Mouse (Mus musculus) intestine, postnatal 0 days (tissue): ENCODE results near the gene Bicral. TPM values are rescaled to one million over a fixed set of nuclear protein-coding genes. Genes with fewer than 3 reads are reported as not detected.

Experiments used
- ATAC-seq: fragments of 200-750 bp; cut with Nextera tagmentation; 2 replicates; pipeline ENCODE4 v1.8.0; 2017; ENCODE audit warnings: mild to moderate bottlenecking, moderate TSS enrichment, moderate library complexity
- H3K27ac ChIP-seq: fragments of 300-500 bp; sonication (generic); 2 replicates; pipeline ENCODE4 v1.5.1; 2014; ENCODE audit warnings: mild to moderate bottlenecking, low read depth, low read length, moderate library complexity
- H3K27me3 ChIP-seq: fragments of 300-500 bp; sonication (generic); replicated peaks from 2 replicates; pipeline ENCODE4 v1.6.1; 2014; ENCODE audit warnings: low read length, mixed read lengths; ENCODE audit not compliant: control insufficient read depth, insufficient read depth
- H3K36me3 ChIP-seq: fragments of 300-500 bp; sonication (generic); 2 replicates; pipeline ENCODE4 v1.6.1; 2014; ENCODE audit warnings: mild to moderate bottlenecking, moderate library complexity; ENCODE audit not compliant: control insufficient read depth, insufficient read depth
- H3K4me1 ChIP-seq: fragments of 300-500 bp; sonication (generic); replicated peaks from 2 replicates; pipeline ENCODE4 v1.6.1; 2014; ENCODE audit warnings: antibody characterized with exemption, low read length, mixed read lengths; ENCODE audit not compliant: control insufficient read depth, insufficient read depth
- H3K4me2 ChIP-seq: fragments of 300-500 bp; sonication (generic); replicated peaks from 2 replicates; pipeline ENCODE4 v1.6.1; 2014; ENCODE audit warnings: low read depth, mild to moderate bottlenecking, moderate library complexity
- H3K4me3 ChIP-seq: fragments of 300-500 bp; sonication (generic); 2 replicates; pipeline ENCODE4 v1.5.1; 2014; ENCODE audit warnings: low read depth, low read length
- H3K9ac ChIP-seq: fragments of 300-500 bp; sonication (generic); 2 replicates; pipeline ENCODE4 v1.6.1; 2014; ENCODE audit warnings: mild to moderate bottlenecking, low read depth, low read length
- H3K9me3 ChIP-seq: fragments of 300-500 bp; sonication (generic); 2 replicates; pipeline ENCODE4 v1.6.1; 2016; ENCODE audit warnings: mixed run types; ENCODE audit not compliant: control insufficient read depth
- CTCF ChIP-seq: sonication (generic); IDR thresholded peaks from 2 replicates; pipeline ENCODE4 v1.5.1; 2016; ENCODE audit warnings: low read depth, mild to moderate bottlenecking, control low read depth, antibody characterized with exemption, moderate library complexity
- WGBS: fragments of 180-500 bp; shearing (Covaris S2); extraction: QIAGEN DNeasy Blood & Tissue Kit; methylation state at CpG from one replicate; pipeline ENCODE4 v1.1.7; 2014; 5-methylcytosine and 5-hydroxymethylcytosine counted together
- polyA plus RNA-seq: library from polyadenylated mRNA; unstranded; fragments of >200 nt; fragmentation: Nextera tagmentation; extraction: Ambion mirVana; gene quantifications from 2 replicates; pipeline ENCODE4 v1.2.1, GENCODE M21; 2015

The Bicral gene
- polyA plus RNA-seq, 1 experiment from 2014 or later, result 2.2 TPM

- ATAC-seq, result peak; percentile 93
- under 1% methylated on average over 44 of the region's 44 CpGs for WGBS
- no peaks in the 10 kb centered on the region for H3K27me3 ChIP-seq
- TF ChIP-seq CTCF, result peak; percentile 80
- peak within 1 kb of the TSS; percentile 65 for H3K9ac ChIP-seq
- H3K36me3 ChIP-seq, result peaks cover 28% of the 10 kb centered on the region
- H3K4me2 ChIP-seq, result peak within 1 kb of the TSS; percentile 63
- peak within 1 kb of the TSS; percentile 78 for H3K27ac ChIP-seq
- H3K4me1 ChIP-seq, result no peaks in the 10 kb centered on the region
- peak within 1 kb of the TSS; percentile 68 for H3K4me3 ChIP-seq
- H3K9me3 ChIP-seq, result no peaks in the 10 kb centered on the region
Observed at GRCm38 (mm10) chr17:46782341-46783221, 75.7 kb downstream of the Bicral start, which contains the start of gene Rpl7l1. Gene Rpl7l1, minus strand, starts transcription at chr17:46782672.

DNA sequence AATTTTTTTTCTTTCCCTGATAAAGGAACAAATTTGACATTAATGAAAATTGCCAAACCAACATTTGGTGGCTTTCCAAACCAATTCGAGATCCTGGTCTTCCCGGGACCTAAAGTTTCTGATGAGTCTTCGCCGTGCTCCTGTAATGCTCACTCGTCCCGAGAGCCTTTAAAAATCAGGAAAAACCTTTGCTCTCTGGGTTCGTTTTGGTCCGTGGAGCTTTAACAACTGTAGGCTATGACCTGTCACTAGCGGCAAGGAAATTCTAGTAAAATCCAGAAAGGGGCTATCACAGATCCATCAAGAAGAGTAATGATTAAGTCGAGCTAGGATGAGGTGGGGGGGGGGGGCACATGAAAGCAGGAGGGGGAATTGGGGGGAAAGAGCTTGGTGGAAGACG is 76.4 kb downstream of the Bicral start:
- under 1% methylated on average over 11 of the region's 11 CpGs for WGBS
- peak overlapping the region; percentile 68 for H3K4me3 ChIP-seq
- peak; percentile 3; the same call in 1 of the 2 replicates for ATAC-seq
- H3K4me2 ChIP-seq, result peak overlapping the region; percentile 63
- no peak for TF ChIP-seq CTCF
- H3K27me3 ChIP-seq, result no peaks in the 10 kb centered on the region
- H3K9ac ChIP-seq, result peak overlapping the region; percentile 65
- no peaks in the 10 kb centered on the region for H3K4me1 ChIP-seq
- H3K27ac ChIP-seq, result peak overlapping the region; percentile 78
- no peaks in the 10 kb centered on the region for H3K9me3 ChIP-seq
- peaks cover 34% of the 10 kb centered on the region for H3K36me3 ChIP-seq

DNA sequence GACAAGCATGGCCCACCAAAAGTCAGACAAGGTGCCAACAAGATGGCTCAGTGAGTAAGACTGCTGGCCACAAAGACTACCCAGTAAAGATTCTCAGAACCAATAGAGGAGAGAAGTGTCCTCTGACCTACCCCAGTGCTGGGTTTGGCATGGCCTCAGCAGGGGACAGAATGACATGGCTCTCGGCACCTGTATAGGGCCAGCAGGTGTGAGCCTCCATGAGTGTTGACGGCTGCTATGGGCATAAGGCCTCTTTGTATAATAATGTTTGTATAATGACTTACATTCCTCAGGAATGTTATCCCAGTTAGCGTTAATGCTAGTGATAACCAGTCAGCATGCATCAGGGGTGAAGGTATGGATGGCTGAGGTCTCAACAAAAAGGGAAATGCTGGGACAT is 82.2 kb downstream of the Bicral start:
- Histone ChIP-seq H3K9me3 (no peaks in the 10 kb centered on the region), H3K4me1 (no peaks in the 10 kb centered on the region), H3K4me2 (no peak overlapping the region), H3K27me3 (no peaks in the 10 kb centered on the region), H3K36me3 (peaks cover 61% of the 10 kb centered on the region), H3K9ac (no peak overlapping the region), H3K27ac (no peak overlapping the region; the same call in 1 of the 2 replicates), H3K4me3 (no peak overlapping the region)
- WGBS, result 43% methylated on average over 3 of the region's 3 CpGs
- no peak for ATAC-seq
- TF ChIP-seq CTCF, result no peak

- TF ChIP-seq CTCF, result no peak
- peaks cover 56% of the 10 kb centered on the region for H3K36me3 ChIP-seq
- H3K9ac ChIP-seq, result no peak overlapping the region
- no peaks in the 10 kb centered on the region for H3K27me3 ChIP-seq
- no peak overlapping the region for H3K4me2 ChIP-seq
- H3K4me1 ChIP-seq, result no peaks in the 10 kb centered on the region
- H3K27ac ChIP-seq, result no peak overlapping the region
- no peak for ATAC-seq
- no peaks in the 10 kb centered on the region for H3K9me3 ChIP-seq
- H3K4me3 ChIP-seq, result no peak overlapping the region
- 89% methylated on average over 9 of the region's 9 CpGs for WGBS
Observed at GRCm38 (mm10) chr17:46775070-46775469, 83.2 kb downstream of the Bicral start.

DNA sequence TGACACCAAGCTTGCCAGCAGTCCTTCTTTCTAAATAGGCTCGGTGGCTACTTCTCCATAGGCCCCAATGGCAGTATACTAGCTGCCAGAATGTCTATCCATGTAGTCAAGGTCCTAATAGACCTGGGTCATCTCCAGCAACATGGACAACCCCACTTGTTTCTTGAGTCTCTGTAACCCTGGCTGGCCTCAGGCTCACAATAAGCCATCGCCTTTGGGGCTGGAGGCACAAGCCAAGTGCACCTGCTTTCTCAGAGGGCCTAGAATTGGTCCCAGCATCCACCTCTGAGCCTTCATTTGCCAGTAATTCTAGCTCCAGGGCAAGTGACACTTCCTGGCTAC is 84.2 kb downstream of the Bicral start:
- TF ChIP-seq CTCF, result no peak
- Histone ChIP-seq H3K4me3 (no peak overlapping the region), H3K4me2 (peak overlapping the region; percentile 94), H3K9me3 (no peaks in the 10 kb centered on the region), H3K4me1 (no peaks in the 10 kb centered on the region), H3K36me3 (peaks cover 48% of the 10 kb centered on the region), H3K27me3 (no peaks in the 10 kb centered on the region), H3K9ac (no peak overlapping the region), H3K27ac (no peak overlapping the region)
- no peak for ATAC-seq
- WGBS, result 45% methylated on average over 2 of the region's 2 CpGs

- ATAC-seq, result peak; percentile 31
- Histone ChIP-seq H3K9ac (peak overlapping the region; percentile 76), H3K27me3 (no peaks in the 10 kb centered on the region), H3K4me3 (peak overlapping the region; percentile 85), H3K4me2 (peak overlapping the region; percentile 94), H3K9me3 (no peaks in the 10 kb centered on the region), H3K27ac (peak overlapping the region; percentile 87), H3K4me1 (no peaks in the 10 kb centered on the region), H3K36me3 (peaks cover 42% of the 10 kb centered on the region)
- peak; percentile 54 for TF ChIP-seq CTCF
- WGBS, result 8% methylated on average over 19 of the region's 20 CpGs
Observed at GRCm38 (mm10) chr17:46773278-46774130, 84.8 kb downstream of the Bicral start.
